Mouse (Mus musculus) CH12.LX (cell line): ENCODE results near the gene Slco4c1. TPM values are rescaled to one million over a fixed set of nuclear protein-coding genes. Genes with fewer than 3 reads are reported as not detected.

Experiments
- DNase-seq: peaks from one replicate; pipeline ENCODE4 v3.0.0-alpha.2; 2013; ENCODE audit errors: extremely low read depth
- H3K27ac ChIP-seq: 2 replicates; pipeline ENCODE4 v1.5.1; 2012; ENCODE audit warnings: low read depth, mild to moderate bottlenecking, control low read depth, moderate library complexity; ENCODE audit not compliant: insufficient read depth
- H3K27me3 ChIP-seq: replicated peaks from 2 replicates; pipeline ENCODE3; 2012; ENCODE audit warnings: inconsistent platforms
- H3K36me3 ChIP-seq, 2 experiments: replicated peaks in 1 of 2; 2 replicates each; pipeline versions ENCODE3 to v1.6.1; 2012; ENCODE audit warnings: inconsistent platforms in 1 of 2, low read length in 1 of 2, mild to moderate bottlenecking in 1 of 2, mixed read lengths in 1 of 2, moderate library complexity in 1 of 2; ENCODE audit not compliant: control insufficient read depth in 1 of 2, insufficient read depth in 1 of 2
- H3K4me1 ChIP-seq, 2 experiments: 2 replicates each; pipeline ENCODE4 v1.6.1; 2012; ENCODE audit warnings: inconsistent platforms in 1 of 2, moderate library complexity in 1 of 2; ENCODE audit not compliant: insufficient read depth in 2 of 2, control insufficient read depth in 1 of 2
- H3K4me2 ChIP-seq: 2 replicates; pipeline ENCODE4 v1.6.1; 2012; ENCODE audit warnings: low read depth, mild to moderate bottlenecking, control low read depth; ENCODE audit not compliant: poor library complexity, insufficient read depth, severe bottlenecking
- H3K4me3 ChIP-seq, 3 experiments: fragments of 150-350 bp in 1 of 3; sonication (generic) in 1 of 3; replicated peaks in 1 of 3; 2 replicates each; pipeline versions ENCODE3 to v1.5.1; 2011 to 2012; ENCODE audit warnings: low read depth in 2 of 3, low read length in 2 of 3, mild to moderate bottlenecking in 2 of 3, moderate library complexity in 2 of 3, control low read depth in 1 of 3, improper control_type of control experiment in 1 of 3, inconsistent platforms in 1 of 3, mixed read lengths in 1 of 3; ENCODE audit not compliant: poor library complexity in 1 of 3
- H3K79me2 ChIP-seq: replicated peaks from 2 replicates; pipeline ENCODE4 v1.6.1; 2012; ENCODE audit warnings: mild to moderate bottlenecking, moderate library complexity; ENCODE audit not compliant: control insufficient read depth, poor library complexity, insufficient read depth, severe bottlenecking; ENCODE audit errors: extremely low read depth
- H3K9ac ChIP-seq: 2 replicates; pipeline ENCODE4 v1.6.1; 2012; ENCODE audit warnings: low read depth, mild to moderate bottlenecking, control low read depth, moderate library complexity; ENCODE audit not compliant: insufficient read depth
- H3K9me3 ChIP-seq: replicated peaks from 2 replicates; pipeline ENCODE3; 2012; ENCODE audit warnings: low read length, inconsistent platforms, mixed read lengths
- CTCF ChIP-seq, 2 experiments: IDR thresholded peaks in 1 of 2; conservative IDR thresholded peaks in 1 of 2; 2 replicates each; pipeline ENCODE4 v1.5.1; 2011 to 2012; ENCODE audit warnings: low read depth in 2 of 2, low read length in 2 of 2, improper control_type of control experiment in 1 of 2, inconsistent platforms in 1 of 2, mild to moderate bottlenecking in 1 of 2, moderate library complexity in 1 of 2
- EP300 ChIP-seq: IDR thresholded peaks from 2 replicates; pipeline ENCODE4 v1.6.1; 2011; ENCODE audit warnings: low read length, improper control_type of control experiment
- ETS1 ChIP-seq: conservative IDR thresholded peaks from 2 replicates; pipeline ENCODE4 v1.6.1; 2012; ENCODE audit warnings: low read depth, mild to moderate bottlenecking, inconsistent platforms, low read length, improper control_type of control experiment, moderate library complexity
- GABPA ChIP-seq: IDR thresholded peaks from 2 replicates; pipeline ENCODE4 v1.6.1; 2012; ENCODE audit warnings: low read depth, low read length, improper control_type of control experiment, inconsistent platforms; ENCODE audit not compliant: insufficient replicate concordance
- HCFC1 ChIP-seq: IDR thresholded peaks from 2 replicates; pipeline ENCODE4 v1.6.1; 2012; ENCODE audit warnings: low read depth, mild to moderate bottlenecking, inconsistent platforms, low read length, improper control_type of control experiment
- IRF4 ChIP-seq: IDR thresholded peaks from 2 replicates; pipeline ENCODE4 v1.6.1; 2014; ENCODE audit warnings: low read depth, mild to moderate bottlenecking, inconsistent platforms, low read length, improper control_type of control experiment
- KAT2A ChIP-seq: IDR thresholded peaks from 2 replicates; pipeline ENCODE4 v1.6.1; 2012; ENCODE audit warnings: low read length, improper control_type of control experiment, inconsistent platforms; ENCODE audit not compliant: insufficient replicate concordance
- MAZ ChIP-seq: IDR thresholded peaks from 2 replicates; pipeline ENCODE4 v1.6.1; 2012; ENCODE audit warnings: low read depth, mild to moderate bottlenecking, inconsistent platforms, low read length, improper control_type of control experiment, moderate library complexity
- NELFE ChIP-seq: IDR thresholded peaks from 2 replicates; pipeline ENCODE4 v1.6.1; 2011; ENCODE audit warnings: low read depth, low read length, improper control_type of control experiment
- POLR2A ChIP-seq: IDR thresholded peaks from 2 replicates; pipeline ENCODE4 v1.6.1; 2011; ENCODE audit warnings: low read depth, mild to moderate bottlenecking, improper control_type of control experiment, low read length
- RAD21 ChIP-seq: IDR thresholded peaks from 2 replicates; pipeline ENCODE4 v1.6.1; 2011; ENCODE audit warnings: low read depth, mild to moderate bottlenecking, low read length, improper control_type of control experiment, moderate library complexity
- RCOR1 ChIP-seq: conservative IDR thresholded peaks from 2 replicates; pipeline ENCODE4 v1.6.1; 2012; ENCODE audit warnings: low read depth, mild to moderate bottlenecking, inconsistent platforms, low read length, improper control_type of control experiment
- TBP ChIP-seq: conservative IDR thresholded peaks from 2 replicates; pipeline ENCODE4 v1.6.1; 2011; ENCODE audit warnings: low read depth, low read length, improper control_type of control experiment
- UBTF ChIP-seq: IDR thresholded peaks from 2 replicates; pipeline ENCODE4 v1.6.1; 2012; ENCODE audit warnings: low read depth, mild to moderate bottlenecking, inconsistent platforms, low read length, improper control_type of control experiment, moderate library complexity
- USF1 ChIP-seq: IDR thresholded peaks from 2 replicates; pipeline ENCODE4 v1.6.1; 2014; ENCODE audit warnings: low read depth, mild to moderate bottlenecking, inconsistent platforms, low read length, improper control_type of control experiment
- ZC3H11A ChIP-seq: IDR thresholded peaks from 2 replicates; pipeline ENCODE4 v1.6.1; 2012; ENCODE audit warnings: low read depth, mild to moderate bottlenecking, inconsistent platforms, low read length, improper control_type of control experiment
- ZKSCAN1 ChIP-seq: IDR thresholded peaks from 2 replicates; pipeline ENCODE4 v1.6.1; 2012; ENCODE audit warnings: low read depth, inconsistent platforms, low read length, improper control_type of control experiment, borderline replicate concordance
- ZMIZ1 ChIP-seq: IDR thresholded peaks from 2 replicates; pipeline ENCODE4 v1.6.1; 2012; ENCODE audit warnings: low read depth, mild to moderate bottlenecking, inconsistent platforms, low read length, improper control_type of control experiment
- dilution Hi-C: fragments of 300-500 bp; cut with MboI; formaldehyde crosslinking; loops from 2 replicates; pipeline ENCODE4 v1.14.3; 2020; ENCODE audit warnings: low sequenced_read_pairs; ENCODE audit not compliant: extremely low pct_unique_long_range_greater_than_20kb, extremely low pct_ligation_motif_present
- in situ Hi-C: fragments of 300-500 bp; cut with MboI; formaldehyde crosslinking; loops from 3 replicates; pipeline ENCODE4 v1.14.3; 2019; ENCODE audit warnings: low sequenced_read_pairs, low pct_ligation_motif_present, low pct_unique_long_range_greater_than_20kb, mixed read lengths
- polyA plus RNA-seq: library from polyadenylated mRNA; unstranded; fragments of >175 nt; gene quantifications from 2 replicates; pipeline ENCODE4 v1.2.1, GENCODE M21; 2012; ENCODE audit warnings: low read depth; ENCODE audit not compliant: insufficient read length
- total RNA-seq, 2 experiments: library from RNA; depleted of rRNA; stranded (reverse); fragments of 300-350 nt in 1 of 2; fragments of >200 nt in 1 of 2; gene quantifications; 2 replicates each; pipeline ENCODE4 v1.2.3; 2012 to 2014

Gene Slco4c1
- total and polyA plus RNA-seq, 3 experiments = not detected

DNA sequence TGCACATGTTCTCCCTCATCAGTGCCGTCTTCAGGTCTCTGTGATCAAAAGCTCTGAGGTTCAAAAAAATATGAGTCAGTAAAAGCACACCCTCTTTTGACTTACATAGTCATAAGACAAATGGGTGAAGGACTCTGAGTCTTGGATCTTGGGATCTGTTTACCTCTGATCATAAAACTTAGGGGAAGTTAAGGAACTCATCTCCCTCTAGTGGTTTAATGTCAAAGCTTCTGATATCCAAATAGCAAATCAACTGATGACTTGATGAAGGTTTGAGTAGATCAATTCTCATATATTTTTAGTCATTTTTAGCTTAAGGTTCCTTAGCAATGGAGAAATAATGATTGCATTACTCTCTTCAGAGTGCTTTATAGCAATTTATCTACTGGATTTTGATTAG is 82.7 kb downstream of the Slco4c1 start:
- dilution Hi-C loops (no loop called here), in situ Hi-C loops (no loop called here)
- H3K4me2 ChIP-seq = no peak overlapping the region
- no peak overlapping the region for H3K4me3 ChIP-seq
- H3K9ac ChIP-seq = no peak overlapping the region
- H3K9me3 ChIP-seq = no peaks in the 10 kb centered on the region
- H3K4me1 ChIP-seq = no peaks in the 10 kb centered on the region
- no peak for TF ChIP-seq UBTF
- no peak for TF ChIP-seq HCFC1
- no peak for TF ChIP-seq USF1
- no peak for TF ChIP-seq GABPA
- no peak for TF ChIP-seq EP300
- no peak for TF ChIP-seq ZKSCAN1
- TF ChIP-seq NELFE = no peak
- no peak for TF ChIP-seq POLR2A
- no peak for TF ChIP-seq RCOR1
- no peak for TF ChIP-seq TBP
- TF ChIP-seq IRF4 = no peak
- TF ChIP-seq ZC3H11A = no peak
- TF ChIP-seq CTCF (conservative IDR thresholded peaks at IDR 0.05 in 1 of 2, IDR thresholded peaks at IDR 0.05 in 1 of 2; ENCODE audit: low read depth in 2 of 2, low read length in 2 of 2) = no peak
- TF ChIP-seq, all 38 proteins: peak for 0
- Histone ChIP-seq H3K36me3 (no peaks in the 10 kb centered on the region), H3K27ac (no peak overlapping the region), H3K79me2 (no peaks in the 10 kb centered on the region), H3K27me3 (no peaks in the 10 kb centered on the region)
- DNase-seq = no peak

DNA sequence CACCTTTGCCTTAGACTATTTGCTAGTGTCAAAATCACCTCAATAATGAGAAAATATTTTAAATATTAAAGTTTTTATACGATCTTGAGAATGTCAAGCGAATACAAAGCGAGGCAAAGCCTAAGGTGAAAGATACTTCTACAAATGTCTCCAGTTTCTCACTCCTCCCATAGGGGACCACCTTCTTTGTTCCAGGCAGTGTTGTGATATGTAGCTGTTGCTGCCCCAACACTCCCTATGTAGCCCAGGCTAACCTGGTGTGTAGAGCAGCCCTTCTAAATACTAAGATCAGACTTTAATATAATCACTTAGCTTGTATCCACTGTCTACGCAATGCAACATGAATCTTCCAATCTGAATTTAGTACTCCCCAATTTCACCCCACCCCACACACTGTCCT is 97.8 kb downstream of the Slco4c1 start:
- Histone ChIP-seq H3K4me1 (no peaks in the 10 kb centered on the region), H3K4me2 (no peak overlapping the region), H3K9ac (no peak overlapping the region), H3K79me2 (no peaks in the 10 kb centered on the region), H3K27me3 (no peaks in the 10 kb centered on the region), H3K27ac (no peak overlapping the region), H3K36me3 (no peaks in the 10 kb centered on the region), H3K9me3 (no peaks in the 10 kb centered on the region), H3K4me3 (no peak overlapping the region)
- in situ Hi-C loops = no loop called here
- dilution Hi-C loops = no loop called here
- DNase-seq = no peak
- TF ChIP-seq ETS1 (no peak), GABPA (no peak), IRF4 (no peak), USF1 (no peak), ZMIZ1 (no peak), KAT2A (no peak), RAD21 (no peak), MAZ (no peak)
